Mouse (Mus musculus) lung, postnatal 0 days (tissue): ENCODE measurements around the gene Stam. TPM values are rescaled to one million over a fixed set of nuclear protein-coding genes. Genes with fewer than 3 reads are reported as not detected.

Source experiments
- ATAC-seq: fragments of 200-750 bp; cut with Nextera tagmentation; 2 replicates; pipeline ENCODE4 v1.8.0; 2017; ENCODE audit warnings: moderate library complexity
- DNase-seq: peaks from one replicate; pipeline ENCODE4 v3.0.0-alpha.2; 2016; ENCODE audit warnings: low spot score
- H3K27ac ChIP-seq: fragments of 300-500 bp; sonication (generic); 2 replicates; pipeline ENCODE4 v1.5.1; 2014; ENCODE audit warnings: antibody characterized with exemption, mild to moderate bottlenecking, low read length, mixed read lengths
- H3K27me3 ChIP-seq: fragments of 300-500 bp; sonication (generic); replicated peaks from 2 replicates; pipeline ENCODE4 v1.6.1; 2014; ENCODE audit warnings: low read length, mixed read lengths; ENCODE audit not compliant: insufficient read depth
- H3K36me3 ChIP-seq: fragments of 300-500 bp; sonication (generic); 2 replicates; pipeline ENCODE4 v1.6.1; 2014; ENCODE audit warnings: low read length, mixed read lengths; ENCODE audit not compliant: insufficient read depth
- H3K4me1 ChIP-seq: fragments of 300-500 bp; sonication (generic); 2 replicates; pipeline ENCODE4 v1.6.1; 2014; ENCODE audit warnings: antibody characterized with exemption, low read depth, low read length, mixed read lengths; ENCODE audit not compliant: insufficient read depth
- H3K4me2 ChIP-seq: fragments of 300-500 bp; sonication (generic); replicated peaks from 2 replicates; pipeline ENCODE4 v1.6.1; 2014; ENCODE audit warnings: low read depth, mild to moderate bottlenecking, low read length, moderate library complexity, mixed read lengths
- H3K4me3 ChIP-seq: fragments of 300-500 bp; sonication (generic); 2 replicates; pipeline ENCODE4 v1.5.1; 2014; ENCODE audit warnings: low read depth, low read length
- H3K9ac ChIP-seq: fragments of 300-500 bp; sonication (generic); replicated peaks from 2 replicates; pipeline ENCODE4 v1.6.1; 2014; ENCODE audit warnings: low read depth, mild to moderate bottlenecking
- H3K9me3 ChIP-seq: fragments of 300-500 bp; sonication (generic); 2 replicates; pipeline ENCODE4 v1.6.1; 2016; ENCODE audit warnings: low read length, mixed read lengths
- CTCF ChIP-seq: IDR thresholded peaks from 2 replicates; pipeline ENCODE4 v1.5.1; 2016; ENCODE audit warnings: antibody characterized with exemption, mild to moderate bottlenecking
- EP300 ChIP-seq: IDR thresholded peaks from 2 replicates; pipeline ENCODE4 v1.6.1; 2016; ENCODE audit warnings: antibody characterized with exemption, mild to moderate bottlenecking, control low read depth
- WGBS: fragments of 180-500 bp; shearing (Covaris S2); extraction: QIAGEN DNeasy Blood & Tissue Kit; methylation state at CpG from one replicate; pipeline ENCODE4 v1.1.7; 2014; 5-methylcytosine and 5-hydroxymethylcytosine counted together
- polyA plus RNA-seq: library from polyadenylated mRNA; unstranded; fragments of >200 nt; fragmentation: Nextera tagmentation; extraction: Ambion mirVana; gene quantifications from 2 replicates; pipeline ENCODE4 v1.2.1, GENCODE M21; 2015

Gene Stam
- 46.7 and 51.8 TPM in 2 replicates for polyA plus RNA-seq

DNA sequence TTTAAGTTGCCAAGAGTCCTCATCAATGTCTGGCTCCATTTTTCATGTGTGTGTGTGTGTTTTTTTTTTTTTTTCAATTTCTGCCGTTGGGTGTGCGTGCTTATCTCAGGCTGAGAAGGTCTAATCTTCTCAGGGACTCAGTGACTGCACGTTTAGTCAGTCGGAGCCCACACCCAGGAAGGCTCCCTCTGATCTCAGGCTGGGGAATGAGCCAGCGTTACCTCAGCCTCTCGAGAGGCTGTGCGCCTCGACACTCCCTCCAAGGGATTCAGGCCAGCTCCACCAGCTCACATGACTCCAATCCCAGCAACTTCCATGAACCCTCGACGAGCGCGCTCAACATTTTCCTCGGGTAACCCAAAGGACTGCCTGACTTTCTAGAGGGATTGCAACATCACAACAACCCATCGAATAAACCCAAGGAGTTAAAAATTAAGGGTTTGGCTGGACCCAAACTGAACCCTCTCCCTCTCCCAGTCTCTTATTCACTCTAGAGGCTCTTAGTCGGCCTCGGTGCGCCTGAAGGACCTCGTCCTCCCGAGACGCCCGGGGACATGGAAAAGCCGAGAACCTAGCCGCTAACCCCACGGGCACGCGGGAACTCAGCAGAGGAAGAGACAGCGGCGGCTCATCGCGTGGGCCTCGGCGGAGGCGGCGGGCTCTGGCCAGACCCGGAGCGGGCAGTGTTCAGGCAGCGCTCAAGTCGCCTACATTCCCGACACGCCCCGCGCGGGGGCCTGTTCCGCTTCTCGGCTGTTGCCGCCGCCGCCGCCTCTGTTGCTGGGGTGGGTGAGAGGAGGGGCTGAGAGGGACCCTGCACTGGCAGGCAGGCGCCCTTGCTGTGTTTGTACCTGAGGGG, at the start of gene Stam:
TSS of gene Stam (plus strand) at position 737 of the 859 bp plus-strand sequence.
- Histone ChIP-seq H3K27me3 (no peaks in the 10 kb centered on the region), H3K4me1 (peaks cover 13% of the 10 kb centered on the region; the same call in 1 of the 2 replicates), H3K4me2 (peak within 1 kb of the TSS; percentile 76), H3K36me3 (no peaks in the 10 kb centered on the region), H3K27ac (peak within 1 kb of the TSS; percentile 98), H3K9me3 (no peaks in the 10 kb centered on the region), H3K4me3 (peak within 1 kb of the TSS; percentile 90), H3K9ac (peak within 1 kb of the TSS; percentile 96)
- WGBS, result under 1% methylated on average over 38 of the region's 50 CpGs
- DNase-seq (peak; percentile 95), ATAC-seq (peak; percentile 95)
- TF ChIP-seq CTCF (peak; percentile 9), EP300 (peak; percentile 90)

DNA sequence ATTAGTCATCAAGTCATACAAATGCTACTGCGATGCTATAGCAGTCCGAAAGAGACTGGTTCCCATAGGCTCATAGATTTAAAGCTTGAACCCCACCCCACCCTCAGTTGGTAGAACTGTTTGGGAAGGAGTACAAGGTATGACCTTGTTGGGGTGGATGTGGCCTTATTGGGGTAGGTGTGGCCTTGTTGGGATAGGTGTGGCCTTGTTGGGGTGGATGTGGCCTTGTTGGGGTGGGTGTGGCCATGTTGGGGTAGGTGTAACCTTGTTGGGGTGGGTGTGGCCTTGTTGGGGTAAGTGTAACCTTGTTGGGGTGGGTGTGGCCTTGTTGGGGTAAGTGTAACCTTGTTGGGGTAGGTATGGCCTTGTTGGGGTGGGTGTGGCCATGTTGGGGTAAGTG, 32.6 kb upstream of the Stam start:
- TF ChIP-seq CTCF (no peak), EP300 (no peak)
- no peaks in the 10 kb centered on the region for H3K9me3 ChIP-seq
- WGBS, result 92% methylated on average over 2 of the region's 2 CpGs
- no peak overlapping the region for H3K9ac ChIP-seq
- no peak overlapping the region for H3K4me2 ChIP-seq
- no peaks in the 10 kb centered on the region for H3K36me3 ChIP-seq
- ATAC-seq (no peak), DNase-seq (no peak)
- no peaks in the 10 kb centered on the region for H3K27me3 ChIP-seq
- H3K4me3 ChIP-seq, result no peak overlapping the region
- no peaks in the 10 kb centered on the region for H3K4me1 ChIP-seq
- no peak overlapping the region for H3K27ac ChIP-seq

- Histone ChIP-seq H3K27ac (no peak overlapping the region), H3K9me3 (no peaks in the 10 kb centered on the region), H3K4me1 (no peaks in the 10 kb centered on the region), H3K9ac (no peak overlapping the region), H3K4me2 (no peak overlapping the region), H3K36me3 (no peaks in the 10 kb centered on the region), H3K4me3 (no peak overlapping the region), H3K27me3 (no peaks in the 10 kb centered on the region)
- WGBS, result 76% methylated on average over 3 of the region's 3 CpGs
- DNase-seq (no peak), ATAC-seq (no peak)
- TF ChIP-seq EP300 (no peak), CTCF (no peak)
These were observed 30.9 kb upstream of the Stam start for GRCm38 (mm10) chr2:14043011-14043410.

DNA sequence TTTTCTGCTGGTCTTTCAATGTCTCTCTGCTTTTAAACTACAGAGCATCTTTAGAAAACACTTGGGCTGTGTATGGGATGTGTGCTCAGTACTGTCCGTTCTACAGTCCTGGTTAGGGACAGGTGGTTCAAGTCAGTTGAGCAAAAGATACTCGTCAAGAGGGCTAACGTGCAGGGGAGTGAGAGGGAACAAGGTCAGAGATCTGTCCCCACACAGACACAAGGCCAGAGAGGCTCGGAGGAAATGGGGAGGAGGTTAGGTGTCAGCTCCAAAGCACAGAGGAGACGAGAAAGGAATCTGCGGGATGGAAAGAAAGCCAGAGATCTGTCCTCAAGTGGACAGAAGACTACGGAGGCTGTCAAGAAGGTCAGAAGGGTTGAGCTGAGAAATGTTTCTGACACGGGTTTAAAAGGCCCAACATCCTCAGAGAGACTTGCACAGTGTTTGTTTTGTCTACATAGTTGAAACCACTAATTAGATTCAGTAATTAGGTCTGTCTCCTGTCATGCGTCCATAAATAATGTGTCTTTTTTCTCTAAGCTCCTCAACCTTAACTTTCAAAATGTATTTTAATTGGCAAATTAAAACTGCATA, 30.2 kb upstream of the Stam start:
- no peaks in the 10 kb centered on the region for H3K4me1 ChIP-seq
- no peaks in the 10 kb centered on the region for H3K36me3 ChIP-seq
- H3K4me3 ChIP-seq, result no peak overlapping the region
- H3K27me3 ChIP-seq, result no peaks in the 10 kb centered on the region
- TF ChIP-seq CTCF, result no peak
- no peak for TF ChIP-seq EP300
- no peaks in the 10 kb centered on the region for H3K9me3 ChIP-seq
- DNase-seq, result no peak
- H3K27ac ChIP-seq, result no peak overlapping the region
- no peak overlapping the region for H3K9ac ChIP-seq
- no peak for ATAC-seq
- H3K4me2 ChIP-seq, result no peak overlapping the region
- 43% methylated on average over 9 of the region's 9 CpGs for WGBS

- ATAC-seq, result peak; percentile 77
- H3K4me3 ChIP-seq, result no peak overlapping the region
These were observed 25.5 kb upstream of the Stam start for GRCm38 (mm10) chr2:14048381-14048780.

DNA sequence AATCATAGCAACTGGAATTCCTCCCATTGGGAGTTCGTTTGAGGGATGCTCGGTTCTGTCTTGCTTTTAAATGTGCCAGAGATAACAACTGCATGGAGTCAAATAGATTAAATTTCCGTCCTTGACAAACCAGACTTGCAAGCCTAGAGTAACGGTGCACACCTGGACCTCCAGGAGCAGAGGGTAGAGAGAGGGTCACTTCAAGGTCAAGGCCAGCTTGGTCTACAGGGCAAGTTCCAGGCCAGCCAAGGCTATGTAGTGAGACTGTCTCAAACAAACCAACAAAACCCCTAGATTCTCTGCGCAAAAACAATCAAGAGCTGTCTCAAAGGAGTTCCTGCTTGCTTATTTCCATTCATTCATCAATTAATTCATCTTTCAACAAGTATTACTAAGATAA, 25.1 kb upstream of the Stam start:
- Histone ChIP-seq H3K36me3 (no peaks in the 10 kb centered on the region), H3K4me1 (no peaks in the 10 kb centered on the region), H3K9ac (no peak overlapping the region), H3K4me2 (no peak overlapping the region), H3K27me3 (no peaks in the 10 kb centered on the region), H3K9me3 (no peaks in the 10 kb centered on the region), H3K4me3 (no peak overlapping the region), H3K27ac (no peak overlapping the region)
- DNase-seq (no peak), ATAC-seq (no peak)
- 64% methylated on average over 5 of the region's 5 CpGs for WGBS
- TF ChIP-seq EP300, result no peak
- TF ChIP-seq CTCF, result no peak

More at GRCm38 (mm10) chr2:14048381-14048780, 25.5 kb upstream of the Stam start:
- H3K27ac ChIP-seq, result no peak overlapping the region
- H3K9me3 ChIP-seq, result no peaks in the 10 kb centered on the region
- TF ChIP-seq CTCF (peak; percentile 87), EP300 (0 out of 2 replicates have a peak, but pooled peaks have one; percentile 36)
- H3K9ac ChIP-seq, result no peak overlapping the region
- DNase-seq, result peak; percentile 89
- no peaks in the 10 kb centered on the region for H3K4me1 ChIP-seq
- no peak overlapping the region for H3K4me2 ChIP-seq
- no peaks in the 10 kb centered on the region for H3K36me3 ChIP-seq
- no peaks in the 10 kb centered on the region for H3K27me3 ChIP-seq
